Mouse (Mus musculus) thymus, postnatal 25 days (tissue): ENCODE results near the gene Tdpoz1.
"Not testable (repeated sequence)": the region's sequence is repeated elsewhere in the genome, so short reads cannot be mapped to it uniquely, and the experiment has no call there.

Experiments
- DNase-seq: peaks from one replicate; pipeline ENCODE4 v3.0.0; 2022

The Tdpoz1 gene

DNA sequence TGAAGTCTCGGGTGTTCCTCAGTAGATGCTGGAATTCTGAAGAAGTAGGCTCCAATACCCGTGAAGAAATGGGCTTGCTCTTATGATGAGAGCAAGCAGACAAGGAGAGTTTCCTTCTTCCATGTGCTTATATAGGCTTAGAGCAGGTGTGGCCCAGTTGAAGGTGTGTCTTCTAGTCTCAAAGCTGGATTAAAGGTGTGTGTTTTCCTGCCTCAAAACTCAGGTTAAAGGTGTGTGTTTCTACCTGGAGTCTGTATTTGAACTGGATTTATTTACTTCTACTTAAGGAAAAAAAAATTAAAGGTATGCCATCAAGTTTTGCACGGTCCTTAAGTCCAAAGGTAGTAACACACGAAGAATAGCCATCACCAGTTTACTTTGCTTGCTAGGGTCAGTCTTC lies at the start of gene Tdpoz1:
Gene Tdpoz1 (minus strand): TSS at position 101 of the 400 bp plus-strand sequence.
- DNase-seq, result not testable (repeated sequence)

DNA sequence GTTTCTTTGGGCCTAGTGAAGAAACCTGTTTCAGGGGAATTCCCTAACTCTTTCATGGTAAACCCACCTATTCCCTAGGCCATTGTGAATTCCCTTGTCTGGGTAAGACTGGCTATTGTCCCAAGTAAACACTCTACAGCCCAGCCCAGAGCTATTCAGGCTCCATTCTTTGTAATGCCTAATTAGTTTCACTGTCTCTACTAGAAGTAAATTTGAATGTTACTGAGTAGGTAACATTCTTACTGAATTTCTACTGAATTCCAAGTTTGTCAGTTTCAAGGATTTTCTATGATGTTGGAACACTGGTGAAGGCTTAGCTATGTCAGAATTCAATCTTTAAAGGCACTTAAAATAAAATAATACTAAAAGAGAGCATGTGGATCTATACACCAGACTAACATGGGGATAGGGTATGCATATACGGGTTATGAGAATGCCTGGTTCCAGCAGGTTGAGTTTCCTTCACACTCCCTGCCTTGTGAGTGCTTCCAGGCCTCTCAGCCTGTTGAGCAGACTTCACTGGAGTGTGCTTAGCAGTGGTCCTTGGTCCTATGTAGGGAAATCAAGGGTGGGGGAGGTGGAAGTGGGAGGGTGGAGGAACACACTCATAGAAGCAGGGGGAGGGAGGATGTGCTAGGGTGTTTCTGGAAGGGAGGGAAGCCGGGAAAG lies 33.0 kb upstream of the Tdpoz1 start:
- not testable (repeated sequence) for DNase-seq

DNA sequence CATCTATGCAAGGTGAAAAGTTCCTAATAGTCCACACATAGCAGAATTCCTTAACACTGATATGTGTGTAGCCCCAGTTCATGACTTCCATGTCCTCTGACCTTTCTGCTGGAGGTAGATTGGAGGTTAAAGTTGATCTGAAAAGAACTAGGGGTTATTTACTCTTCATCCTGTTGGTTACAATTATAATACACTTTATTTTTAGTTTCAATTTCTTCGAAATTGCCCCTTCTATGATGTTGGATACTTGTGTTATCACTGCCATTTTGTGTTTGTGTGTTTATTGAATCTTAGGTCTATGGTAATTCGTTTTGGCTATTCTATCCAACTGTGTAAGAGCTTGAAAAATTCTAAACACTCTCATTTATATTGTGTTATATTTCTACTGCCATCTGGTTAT lies 16.9 kb upstream of the Tdpoz1 start, which contains the start of gene Gm37596:
Gene Gm37596 (minus strand): TSS at position 101 of the 400 bp plus-strand sequence.
- DNase-seq, result not testable (repeated sequence)

DNA sequence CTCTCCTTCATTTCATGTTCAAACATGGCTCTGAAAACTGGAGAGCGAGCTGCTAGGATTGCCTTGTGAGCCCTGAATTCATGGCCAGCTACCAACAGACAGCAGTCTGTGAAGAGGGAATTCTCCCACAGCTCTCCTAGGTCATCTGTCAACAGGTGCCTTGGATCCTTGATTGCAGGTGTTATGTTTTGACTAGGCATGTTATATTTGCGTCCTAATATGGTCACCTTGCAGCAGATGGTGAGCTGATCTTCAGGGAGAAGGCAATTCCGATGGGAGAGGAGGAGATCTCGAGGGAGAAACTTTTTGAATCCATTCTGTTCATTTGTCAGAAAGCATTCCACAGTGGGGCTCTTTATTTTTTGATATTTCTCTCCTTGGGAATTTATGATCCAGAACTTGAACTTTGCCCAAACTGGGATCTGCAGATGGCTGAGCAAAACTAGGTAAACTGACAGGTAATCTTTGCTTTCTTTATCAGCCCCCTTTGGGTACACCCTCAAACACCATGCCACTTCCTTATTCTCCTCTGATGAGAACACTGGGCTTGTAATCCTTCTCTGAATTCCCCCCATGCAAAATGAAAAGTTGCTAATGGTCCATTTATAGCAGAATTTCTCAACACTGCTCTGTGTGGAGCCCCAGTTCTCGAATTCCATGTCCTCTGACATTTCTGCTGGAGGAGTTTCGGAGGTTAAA lies 5.2 kb downstream of the Tdpoz1 start:
- DNase-seq, result not testable (repeated sequence)

DNA sequence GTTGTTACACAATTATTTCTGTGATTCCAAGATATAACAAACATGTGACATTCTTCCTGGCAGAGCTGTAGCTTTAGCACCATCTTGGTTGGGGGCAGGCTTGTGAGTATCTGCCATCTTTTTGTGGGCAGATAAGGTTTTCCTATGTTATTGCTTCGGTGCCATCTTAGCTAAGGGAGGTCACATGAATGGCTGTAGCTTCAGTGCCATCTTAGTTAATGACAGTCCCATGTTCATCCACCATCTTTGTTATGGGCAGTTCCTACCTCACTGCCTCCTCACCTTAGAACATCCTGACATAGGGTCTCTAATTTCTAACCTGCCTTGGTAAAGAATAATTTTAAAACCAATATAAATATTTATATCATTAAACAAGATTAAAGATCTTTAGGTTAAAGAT lies 21.9 kb downstream of the Tdpoz1 start:
- DNase-seq, result no peak

DNA sequence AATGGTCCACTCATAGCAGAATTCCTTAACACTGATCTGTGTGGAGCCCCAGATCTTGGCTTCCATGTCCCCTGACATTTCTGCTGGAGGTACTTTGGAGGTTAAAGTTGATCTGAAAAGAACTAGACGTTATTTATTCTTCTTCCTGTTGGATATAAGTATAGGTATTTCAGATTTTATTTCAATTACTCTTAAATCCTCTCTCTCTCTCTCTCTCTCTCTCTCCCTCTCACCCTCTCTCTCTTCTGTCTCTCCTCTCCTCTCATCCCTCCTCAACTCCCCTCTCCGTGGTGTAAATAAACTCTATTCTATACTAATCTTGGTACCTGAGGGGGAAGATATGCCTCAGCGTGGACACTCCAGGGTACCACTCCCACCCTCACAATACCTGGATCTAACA lies 23.5 kb downstream of the Tdpoz1 start, which contains the start of gene Tdpoz2:
Gene Tdpoz2 (minus strand): TSS at position 101 of the 400 bp plus-strand sequence.
- DNase-seq, result no peak

DNA sequence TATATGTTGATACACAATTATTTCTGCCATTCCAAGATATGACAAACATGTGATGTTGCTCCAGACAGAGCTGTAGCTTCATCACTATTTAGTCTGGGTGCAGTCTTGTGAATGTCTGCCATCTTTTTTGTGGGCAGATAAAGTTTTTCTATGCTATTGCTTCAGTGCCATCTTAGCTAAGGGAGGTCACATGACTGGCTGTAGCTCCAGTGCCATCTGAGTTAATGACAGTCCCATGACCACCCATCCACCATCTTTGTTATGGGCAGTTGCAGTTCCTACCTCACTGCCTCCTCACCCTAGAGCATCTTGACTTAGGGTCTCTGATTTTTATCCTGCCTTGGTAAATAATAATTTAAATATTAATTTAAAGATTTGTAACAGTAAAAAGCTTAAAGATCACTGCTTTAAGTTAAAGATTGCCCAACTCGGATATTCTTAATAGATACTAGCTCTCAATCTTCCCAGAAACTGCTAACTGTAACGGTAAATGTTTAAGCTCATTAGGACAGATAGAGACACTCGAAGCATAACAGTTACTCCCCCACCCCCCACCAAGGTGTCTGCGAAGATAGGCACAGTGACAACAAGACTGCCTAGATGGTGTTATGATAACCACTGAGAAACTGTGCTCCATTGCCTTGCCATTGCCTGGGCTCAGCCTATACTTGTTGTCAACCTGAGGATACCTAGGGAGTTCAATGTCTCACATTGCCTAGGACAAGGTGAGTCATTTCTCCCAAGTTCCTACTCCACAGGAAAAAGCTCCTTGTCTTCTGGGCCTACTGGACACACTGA lies 45.0 kb downstream of the Tdpoz1 start:
- not testable (repeated sequence) for DNase-seq
